Mouse (Mus musculus) small intestine, adult 2 months (tissue): ENCODE results near the gene Adcy1.

Source experiments
- CTCF ChIP-seq: fragments of 200-500 bp; IDR thresholded peaks from 2 replicates; pipeline ENCODE4 v1.5.1; 2012; ENCODE audit warnings: low read depth, mild to moderate bottlenecking, control low read depth, inconsistent platforms, low read length, moderate library complexity, mixed read lengths; ENCODE audit not compliant: insufficient replicate concordance, insufficient read length; ENCODE audit errors: extremely low read depth
- POLR2A ChIP-seq: fragments of 200-500 bp; IDR thresholded peaks from 2 replicates; pipeline ENCODE4 v1.6.1; 2012; ENCODE audit warnings: low read depth, mild to moderate bottlenecking, control low read depth, inconsistent platforms, low read length, moderate library complexity

- TF ChIP-seq CTCF (no peak), POLR2A (no peak)
Measured at GRCm38 (mm10) chr11:7047584-7047983, 15.7 kb upstream of the Adcy1 start.
